Mouse (Mus musculus) cerebellum, adult 2 months (tissue): ENCODE data around the gene Trmt1.

ENCODE experiments used
- CTCF ChIP-seq: fragments of 200-500 bp; IDR thresholded peaks from 2 replicates; pipeline ENCODE4 v1.5.1; 2011; ENCODE audit warnings: low read depth, mild to moderate bottlenecking, control low read depth, low read length, moderate library complexity, borderline replicate concordance; ENCODE audit not compliant: insufficient read depth
- POLR2A ChIP-seq: fragments of 200-500 bp; IDR thresholded peaks from 2 replicates; pipeline ENCODE4 v1.6.1; 2011; ENCODE audit warnings: low read length, control low read depth, borderline replicate concordance; ENCODE audit not compliant: insufficient read depth

- TF ChIP-seq CTCF = no peak
- no peak for TF ChIP-seq POLR2A
Observed at GRCm38 (mm10) chr8:84698288-84698687, 12.2 kb downstream of the Trmt1 start.
